Mouse (Mus musculus) kidney, adult 10 weeks (tissue): ENCODE data around the gene Strn3. TPM values are rescaled to one million over a fixed set of nuclear protein-coding genes. Genes with fewer than 3 reads are reported as not detected.

Experiments used
- polyA plus RNA-seq: library from polyadenylated mRNA; stranded (reverse); fragments of 350-450 nt; fragmentation: Illumina TruSeq; extraction: RNeasy Lipid Tissue Mini Kit (QIAGEN cat#74804); gene quantifications from one replicate; pipeline ENCODE4 v1.2.3, GENCODE M21; 2014; ENCODE audit warnings: low read depth, low replicate concordance

Strn3 gene
- polyA plus RNA-seq, result 162 TPM

GRCm38 (mm10) chr12:51691845-51692632 lies at the start of gene Strn3:
Gene Strn3 (minus strand): TSS chr12:51691897.

GRCm38 (mm10) chr12:51690893-51691844 lies 528 bp downstream of the Strn3 start, which contains the start of gene Ap4s1:
Gene Ap4s1 (plus strand): TSS chr12:51691033.

DNA sequence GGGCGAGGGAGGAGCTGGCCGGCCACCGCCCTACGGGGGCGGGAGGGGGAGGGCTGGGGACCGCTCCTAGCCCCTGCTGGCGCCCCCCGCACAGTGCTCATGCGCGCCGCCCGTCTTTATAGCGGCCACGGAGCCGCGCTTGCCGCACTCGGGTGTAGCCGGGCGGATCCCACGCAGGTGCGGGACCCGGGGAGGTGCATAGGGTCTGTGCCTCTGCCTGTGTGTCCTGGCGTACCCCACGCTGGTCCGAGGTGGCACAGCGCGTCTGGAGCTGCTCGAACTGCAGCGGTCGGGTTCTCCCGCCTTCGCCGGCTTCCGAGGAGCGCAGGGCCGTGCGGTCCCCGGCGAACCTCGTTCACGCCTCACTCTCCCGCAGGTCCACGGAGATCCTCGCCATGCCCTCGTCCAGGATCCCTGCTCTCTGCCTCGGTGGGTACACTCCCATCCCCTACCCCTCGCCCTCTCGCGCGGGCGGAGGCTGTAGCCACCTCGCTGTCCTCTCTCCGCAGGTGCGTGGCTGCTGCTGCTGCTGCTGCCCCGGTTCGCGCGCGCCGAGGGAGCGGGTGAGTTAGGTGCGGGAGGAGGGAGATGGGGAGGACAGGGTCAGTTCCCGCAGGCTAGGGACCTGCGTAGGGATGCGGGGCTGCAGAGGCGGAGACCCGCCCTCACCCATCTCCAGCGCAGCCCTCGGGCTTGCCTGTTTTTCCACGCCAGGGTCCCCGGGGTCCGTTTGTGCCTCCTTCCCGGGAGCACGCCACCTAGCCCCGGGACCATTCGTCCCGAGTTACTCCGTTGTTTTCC lies 98.3 kb downstream of the Strn3 start, which contains the start of gene Coch:
TSS of gene Coch (plus strand) at position 113 of the 801 bp plus-strand sequence.

Other genes with a start within 250 kb of the Strn3 start
- gene Coch, start 98.6 kb downstream of the Strn3 start, polyA plus RNA-seq, result 7.9 TPM
- 65.8 TPM for gene Ap4s1, start 864 bp downstream of the Strn3 start, polyA plus RNA-seq
- 82.0 TPM for gene Hectd1, start 137.6 kb upstream of the Strn3 start, polyA plus RNA-seq